Mouse (Mus musculus): ENCODE measurements around the gene Hist1h2bf.
"Not testable (repeated sequence)": the region's sequence is repeated elsewhere in the genome, so short reads cannot be mapped to it uniquely, and the experiment has no call there.

Hist1h2bf gene

GRCm38 (mm10) chr13:23572218-23573033, 1.6 kb downstream of the Hist1h2bf start:
- CTCF ChIA-PET: no interaction called here

- CTCF ChIA-PET: not testable (repeated sequence)
Observed at GRCm38 (mm10) chr13:23571504-23572217, 2.3 kb downstream of the Hist1h2bf start.

- CTCF ChIA-PET: no interaction called here
Observed at GRCm38 (mm10) chr13:23571022-23571503, 2.9 kb downstream of the Hist1h2bf start, which contains the start of the genes Hist1h2ae and Hist1h2bg. Gene Hist1h2ae (minus strand): TSS chr13:23571220. Gene Hist1h2bg (plus strand): TSS chr13:23571396.

GRCm38 (mm10) chr13:23570261-23571021, 3.6 kb downstream of the Hist1h2bf start:
- CTCF ChIA-PET: not testable (repeated sequence)

- CTCF ChIA-PET: interaction anchor here (0.6 to 0.9 kb wide), 3 partner anchors 10 to 44 kb away, joined by 3 to 4 read pairs (median 3); no protein-coding TSS in a partner anchor
Observed at GRCm38 (mm10) chr13:23564482-23564881, 9.5 kb downstream of the Hist1h2bf start.

GRCm38 (mm10) chr13:23562699-23563462, 11.1 kb downstream of the Hist1h2bf start:
- CTCF ChIA-PET: interaction anchor here (0.5 to 0.7 kb wide), 4 partner anchors 13 to 161 kb away, joined by 3 to 7 read pairs (median 4); no protein-coding TSS in a partner anchor

GRCm38 (mm10) chr13:23561883-23562659, 11.9 kb downstream of the Hist1h2bf start, which contains the start of gene Hist1h3e:
Gene Hist1h3e (minus strand): TSS chr13:23562369.
- CTCF ChIA-PET: not testable (repeated sequence)

GRCm38 (mm10) chr13:23561531-23561882, 12.5 kb downstream of the Hist1h2bf start:
- CTCF ChIA-PET: not testable (repeated sequence)

GRCm38 (mm10) chr13:23560699-23561098, 13.3 kb downstream of the Hist1h2bf start:
- CTCF ChIA-PET: interaction anchor here (0.6 kb wide), 4 partner anchors 9 to 1523 kb away, joined by 3 to 6 read pairs (median 3); no protein-coding TSS in a partner anchor

- CTCF ChIA-PET: no interaction called here
Observed at GRCm38 (mm10) chr13:23556906-23557305, 17.1 kb downstream of the Hist1h2bf start.

- CTCF ChIA-PET: interaction anchor here (0.6 to 1.1 kb wide), 2 partner anchors 12 to 179 kb away, joined by 4 to 6 read pairs; partner anchors contain the start of genes Hist1h2bh and Hist1h3f
Observed at GRCm38 (mm10) chr13:23555839-23556416, 18.1 kb downstream of the Hist1h2bf start.

GRCm38 (mm10) chr13:23554925-23555838, 18.8 kb downstream of the Hist1h2bf start:
- CTCF ChIA-PET: interaction anchor here (0.7 to 1.1 kb wide), 2 partner anchors 9 to 12 kb away, joined by 3 to 4 read pairs; partner anchors contain the start of genes Hist1h2bh and Hist1h3f

GRCm38 (mm10) chr13:23554393-23554792, 19.6 kb downstream of the Hist1h2bf start:
- CTCF ChIA-PET: interaction anchor here (0.7 to 1.6 kb wide), 2 partner anchors 10 to 17 kb away, joined by 3 to 4 read pairs; no protein-coding TSS in a partner anchor

- CTCF ChIA-PET: interaction anchor here (1.6 kb wide), 1 partner anchor 15 kb away, joined by 4 read pairs; no protein-coding TSS in a partner anchor
Observed at GRCm38 (mm10) chr13:23552962-23553361, 21.0 kb downstream of the Hist1h2bf start, which contains the start of gene Hist1h1d. Gene Hist1h1d (plus strand): TSS chr13:23553262.

GRCm38 (mm10) chr13:23551931-23552914, 21.8 kb downstream of the Hist1h2bf start:
- CTCF ChIA-PET: interaction anchor here (0.6 to 1.6 kb wide), 3 partner anchors 9 to 1773 kb away, joined by 3 to 4 read pairs (median 4); no protein-coding TSS in a partner anchor

- CTCF ChIA-PET: interaction anchor here (0.7 to 0.8 kb wide), 2 partner anchors 16 to 1772 kb away, joined by 4 read pairs; no protein-coding TSS in a partner anchor
Observed at GRCm38 (mm10) chr13:23551146-23551834, 22.7 kb downstream of the Hist1h2bf start, which contains the start of gene Hist1h4f. Gene Hist1h4f (minus strand): TSS chr13:23551648.
